Mouse (Mus musculus) spleen, postnatal 14 days (tissue): ENCODE measurements at regions not wholly inside any gene's neighbourhood (a gene's known extent, or its start where the extent isn't known, plus 50 kb on each side); places are given as distances from the start of the nearest gene placed in this dataset.
"Not testable (repeated sequence)": the region's sequence is repeated elsewhere in the genome, so short reads cannot be mapped to it uniquely, and the experiment has no call there.

ENCODE experiments used
- DNase-seq, 2 experiments: peaks; one replicate each; pipeline ENCODE4 v3.0.0; 2021 to 2022; ENCODE audit warnings: low spot score in 2 of 2

GRCm38 (mm10) chr12:113422736-113423254, 66.5 kb upstream of the Adam6b start:
- no peak for DNase-seq

GRCm38 (mm10) chr12:113423736-113424597, 65.3 kb upstream of the Adam6b start:
- DNase-seq: no peak

DNA sequence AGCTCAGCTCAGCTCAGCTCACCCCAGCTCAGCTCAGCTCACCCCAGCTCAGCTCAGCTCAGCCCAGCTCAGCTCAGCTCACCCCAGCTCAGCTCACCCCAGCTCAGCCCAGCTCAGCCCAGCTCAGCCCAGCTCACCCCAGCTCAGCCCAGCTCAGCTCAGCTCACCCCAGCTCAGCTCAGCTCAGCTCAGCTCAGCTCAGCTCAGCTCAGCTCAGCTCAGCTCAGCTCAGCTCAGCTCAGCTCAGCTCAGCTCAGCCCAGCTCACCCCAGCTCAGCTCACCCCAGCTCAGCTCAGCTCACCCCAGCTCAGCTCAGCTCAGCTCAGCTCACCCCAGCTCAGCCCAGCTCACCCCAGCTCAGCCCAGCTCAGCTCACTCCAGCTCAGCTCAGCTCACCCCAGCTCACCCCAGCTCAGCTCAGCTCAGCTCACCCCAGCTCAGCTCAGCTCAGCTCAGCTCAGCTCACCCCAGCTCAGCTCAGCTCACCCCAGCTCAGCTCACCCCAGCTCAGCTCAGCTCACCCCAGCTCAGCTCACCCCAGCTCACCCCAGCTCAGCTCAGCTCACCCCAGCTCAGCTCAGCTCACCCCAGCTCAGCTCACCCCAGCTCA, 64.6 kb upstream of the Adam6b start:
- DNase-seq: not testable (repeated sequence)

DNA sequence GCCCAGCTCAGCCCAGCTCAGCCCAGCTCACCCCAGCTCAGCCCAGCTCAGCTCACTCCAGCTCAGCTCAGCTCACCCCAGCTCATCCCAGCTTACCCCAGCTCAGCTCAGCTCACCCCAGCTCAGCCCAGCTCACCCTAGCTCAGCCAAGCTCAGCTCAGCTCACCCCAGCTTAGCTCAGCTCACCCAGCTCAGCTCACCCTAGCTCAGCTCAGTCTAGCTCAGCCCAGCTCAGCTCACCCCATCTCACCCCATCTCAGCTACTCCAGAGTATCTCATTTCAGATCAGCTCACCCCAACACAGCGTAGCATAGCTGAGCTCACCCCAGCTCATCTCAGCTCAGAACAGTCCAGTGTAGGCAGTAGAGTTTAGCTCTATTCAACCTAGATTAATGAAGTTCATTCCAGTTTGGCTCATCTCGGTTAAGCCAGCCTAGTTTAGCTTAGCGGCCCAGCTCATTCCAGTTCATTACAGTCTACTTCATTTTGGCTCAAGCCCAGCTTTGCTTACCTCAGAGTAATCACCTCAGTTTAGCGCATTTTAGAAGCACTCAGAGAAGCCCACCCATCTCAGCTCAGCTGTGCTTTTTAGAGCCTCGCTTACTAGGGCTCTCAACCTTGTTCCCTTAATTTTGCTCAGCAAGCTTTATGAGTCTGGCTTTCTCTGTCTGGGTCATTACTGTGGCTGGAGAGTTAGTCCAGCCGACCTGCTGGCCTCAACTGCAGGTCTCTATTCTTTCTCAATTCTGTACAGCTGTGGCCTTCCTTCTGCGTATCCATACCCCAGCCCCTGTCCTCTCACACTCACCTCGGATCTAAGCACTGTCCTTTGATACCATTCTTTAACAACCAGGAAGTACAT, 63.9 kb upstream of the Adam6b start:
- no peak for DNase-seq

DNA sequence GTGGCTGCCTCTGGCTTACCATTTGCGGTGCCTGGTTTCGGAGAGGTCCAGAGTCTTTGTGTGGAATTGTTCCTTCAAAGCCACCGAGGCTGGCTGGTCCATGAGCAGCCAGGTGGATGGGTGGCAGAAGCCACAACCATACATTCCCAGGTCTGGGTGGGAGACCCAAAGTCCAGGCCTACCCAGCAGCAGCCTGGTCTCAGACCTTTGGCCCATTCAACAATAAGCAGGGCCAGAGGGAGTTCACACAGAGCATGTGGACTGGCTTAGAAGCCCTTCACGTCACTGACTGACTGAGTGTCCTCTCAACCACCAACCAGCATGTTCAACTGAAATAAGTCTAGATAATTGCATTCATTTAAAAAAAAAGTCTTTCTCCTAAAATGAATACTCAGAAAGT, 62.7 kb upstream of the Adam6b start:
- no peak for DNase-seq

DNA sequence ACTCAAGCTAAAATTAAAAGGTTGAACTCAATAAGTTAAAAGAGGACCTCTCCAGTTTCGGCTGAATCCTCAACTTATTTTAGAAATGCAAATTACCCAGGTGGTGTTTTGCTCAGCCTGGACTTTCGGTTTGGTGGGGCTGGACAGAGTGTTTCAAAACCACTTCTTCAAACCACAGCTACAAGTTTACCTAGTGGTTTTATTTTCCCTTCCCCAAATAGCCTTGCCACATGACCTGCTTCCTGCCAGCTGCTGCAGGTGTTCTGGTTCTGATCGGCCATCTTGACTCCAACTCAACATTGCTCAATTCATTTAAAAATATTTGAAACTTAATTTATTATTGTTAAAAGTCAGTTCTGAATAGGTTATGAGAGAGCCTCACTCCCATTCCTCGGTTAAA, 62.0 kb upstream of the Adam6b start:
- peak in 1 of 2 experiments; percentile 43 for DNase-seq

DNA sequence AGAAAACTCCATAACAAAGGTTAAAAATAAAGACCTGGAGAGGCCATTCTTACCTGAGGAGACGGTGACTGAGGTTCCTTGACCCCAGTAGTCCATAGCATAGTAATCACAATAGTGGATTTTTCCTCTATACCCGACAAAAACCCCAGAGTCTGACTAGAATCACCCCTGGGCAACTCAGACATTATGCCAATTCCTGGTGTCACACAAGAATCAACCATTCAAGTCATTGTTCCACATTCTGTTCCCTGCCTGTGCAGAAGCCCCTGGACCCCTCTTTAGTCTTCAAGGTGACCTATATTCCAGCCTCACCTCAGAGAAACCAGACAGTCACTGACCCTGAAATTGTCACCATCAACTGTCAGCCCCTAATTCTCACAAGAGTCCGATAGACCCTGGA, 60.9 kb upstream of the Adam6b start:
- DNase-seq: no peak

DNA sequence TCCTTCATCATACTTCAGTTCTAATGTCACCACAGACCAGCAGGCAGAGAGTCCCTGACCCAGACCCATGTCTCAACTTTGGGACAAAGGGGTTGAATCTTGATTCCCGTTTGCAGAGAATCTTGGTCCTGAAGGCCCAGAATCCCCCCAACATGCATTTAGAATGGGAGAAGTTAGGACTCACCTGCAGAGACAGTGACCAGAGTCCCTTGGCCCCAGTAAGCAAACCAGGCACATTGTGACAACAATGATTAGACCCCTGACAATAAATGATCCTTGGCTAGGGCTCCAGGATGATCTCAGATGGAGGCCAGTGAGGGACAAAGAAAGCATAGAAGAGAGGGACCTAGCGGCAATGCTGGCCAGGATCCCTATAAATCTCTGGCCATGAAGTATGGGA, 60.4 kb upstream of the Adam6b start:
- no peak for DNase-seq

DNA sequence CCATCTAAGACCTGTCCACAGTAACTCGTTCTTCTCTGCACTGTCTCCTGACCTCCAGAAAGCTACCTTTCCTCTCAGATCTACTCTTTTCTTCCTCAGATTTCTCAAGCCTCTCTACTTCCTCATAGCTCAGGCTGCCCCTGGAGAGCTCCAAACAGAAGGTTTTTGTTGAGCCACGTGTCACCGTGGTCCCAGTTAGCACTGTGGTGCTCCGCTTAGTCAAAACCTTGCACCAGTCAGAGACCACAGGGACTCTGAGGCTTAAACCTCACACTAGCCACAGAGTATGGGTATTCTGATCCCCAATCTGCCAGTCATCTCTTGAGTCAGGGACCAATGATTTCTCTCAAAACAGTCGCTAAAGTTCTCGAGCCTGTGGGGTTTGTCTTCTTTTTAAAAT, 59.0 kb upstream of the Adam6b start:
- DNase-seq: no peak
